Mouse (Mus musculus): ENCODE results near the gene Hoxc10. TPM values are rescaled to one million over a fixed set of nuclear protein-coding genes. Genes with fewer than 3 reads are reported as not detected.

Gene Hoxc10
- polyA plus RNA-seq, 1 experiment from 2014 or later, result not detected

DNA sequence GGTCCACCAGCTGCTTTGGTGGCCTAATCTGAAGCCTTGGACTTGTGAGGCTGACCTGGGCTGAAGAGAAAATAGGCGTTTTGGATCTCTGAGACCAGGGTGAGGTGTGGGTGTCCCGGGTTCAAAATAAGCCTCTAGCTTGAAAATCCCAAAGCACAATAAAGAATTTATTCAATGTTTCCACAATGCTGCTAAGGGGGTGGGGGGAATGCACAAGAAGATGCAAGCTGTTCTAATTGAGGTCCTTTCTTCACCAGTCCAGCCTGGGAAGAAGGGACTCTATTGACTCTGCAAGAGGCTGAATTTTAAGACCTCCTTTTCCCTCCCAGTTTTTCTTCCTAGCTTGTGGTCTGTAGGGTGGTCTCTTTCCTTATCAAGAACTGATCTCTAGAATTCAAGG is 15.7 kb upstream of the Hoxc10 start:
- Histone ChIP-seq H3K9me3 (ENCODE audit: low read length) (no peaks in the 10 kb centered on the region), H3K27ac (ENCODE audit: low read length) (no peak overlapping the region), H3K36me3 (ENCODE audit: insufficient read depth, low read length) (no peaks in the 10 kb centered on the region), H3K27me3 (replicated peaks; ENCODE audit: insufficient read depth, low read length) (peaks cover 91% of the 10 kb centered on the region), H3K4me2 (replicated peaks; ENCODE audit: low read depth, low read length) (no peak overlapping the region), H3K9ac (replicated peaks; ENCODE audit: low read depth) (no peak overlapping the region), H3K4me3 (ENCODE audit: low read depth, low read length) (no peak overlapping the region), H3K4me1 (ENCODE audit: insufficient read depth, low read depth, low read length) (no peaks in the 10 kb centered on the region)
- ATAC-seq (no peak), DNase-seq (ENCODE audit: low spot score) (no peak)
- 13% methylated on average over 2 of the region's 2 CpGs for WGBS
- TF ChIP-seq EP300 (IDR thresholded peaks at IDR 0.05), result no peak
- no peak for TF ChIP-seq CTCF (IDR thresholded peaks at IDR 0.05)

- Histone ChIP-seq H3K4me3 (ENCODE audit: low read depth, low read length) (no peak overlapping the region), H3K9me3 (ENCODE audit: low read length) (no peaks in the 10 kb centered on the region), H3K36me3 (ENCODE audit: insufficient read depth, low read length) (no peaks in the 10 kb centered on the region), H3K27me3 (replicated peaks; ENCODE audit: insufficient read depth, low read length) (peaks cover 92% of the 10 kb centered on the region), H3K27ac (ENCODE audit: low read length) (no peak overlapping the region), H3K4me2 (replicated peaks; ENCODE audit: low read depth, low read length) (no peak overlapping the region), H3K4me1 (ENCODE audit: insufficient read depth, low read depth, low read length) (no peaks in the 10 kb centered on the region), H3K9ac (replicated peaks; ENCODE audit: low read depth) (no peak overlapping the region)
- ATAC-seq (no peak), DNase-seq (ENCODE audit: low spot score) (no peak)
- TF ChIP-seq CTCF (IDR thresholded peaks at IDR 0.05) (no peak), EP300 (IDR thresholded peaks at IDR 0.05) (no peak)
- WGBS, result 6% methylated on average over 6 of the region's 6 CpGs
These were observed 13.0 kb upstream of the Hoxc10 start for GRCm38 (mm10) chr15:102953561-102953960.

DNA sequence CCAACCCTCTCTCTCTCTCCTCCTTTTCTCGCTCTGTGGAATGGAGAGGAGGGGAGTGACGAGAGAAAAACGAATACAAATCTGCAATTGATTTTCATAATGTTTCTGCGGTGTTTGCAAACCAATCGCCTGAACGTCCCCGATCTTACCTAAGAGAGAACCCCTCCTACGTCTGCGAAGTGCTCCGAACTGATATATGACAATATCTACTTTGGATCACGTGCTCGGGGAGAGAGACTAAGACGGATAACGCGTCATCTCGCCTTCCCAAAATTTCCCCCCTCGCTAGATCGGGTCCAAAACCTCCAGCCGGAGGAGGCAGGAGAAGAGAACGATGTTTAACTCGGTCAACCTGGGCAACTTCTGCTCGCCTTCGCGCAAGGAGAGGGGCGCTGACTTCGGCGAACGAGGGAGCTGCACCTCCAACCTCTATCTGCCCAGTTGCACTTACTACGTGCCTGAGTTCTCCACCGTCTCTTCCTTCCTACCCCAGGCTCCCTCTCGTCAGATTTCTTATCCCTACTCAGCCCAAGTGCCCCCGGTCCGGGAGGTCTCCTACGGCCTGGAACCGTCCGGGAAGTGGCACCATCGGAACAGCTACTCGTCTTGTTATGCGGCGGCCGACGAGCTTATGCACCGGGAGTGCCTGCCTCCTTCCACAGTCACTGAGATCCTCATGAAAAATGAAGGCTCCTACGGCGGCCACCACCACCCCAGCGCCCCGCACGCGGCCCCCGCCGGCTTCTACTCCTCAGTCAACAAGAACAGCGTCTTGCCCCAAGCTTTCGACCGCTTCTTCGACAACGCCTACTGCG is 12.2 kb upstream of the Hoxc10 start, which contains the start of gene Hoxc11:
Gene Hoxc11, plus strand, starts transcription at position 236 of the 815 bp plus-strand sequence.
- Histone ChIP-seq H3K9me3 (ENCODE audit: low read length) (no peaks in the 10 kb centered on the region), H3K4me3 (ENCODE audit: low read depth, low read length) (0 out of 2 replicates have a peak within 1 kb of the TSS, but pooled peaks have one; percentile 2), H3K36me3 (ENCODE audit: insufficient read depth, low read length) (no peaks in the 10 kb centered on the region), H3K9ac (replicated peaks; ENCODE audit: low read depth) (no peak within 1 kb of the TSS), H3K27ac (ENCODE audit: low read length) (no peak within 1 kb of the TSS), H3K4me1 (ENCODE audit: insufficient read depth, low read depth, low read length) (no peaks in the 10 kb centered on the region), H3K27me3 (replicated peaks; ENCODE audit: insufficient read depth, low read length) (peaks cover 89% of the 10 kb centered on the region), H3K4me2 (replicated peaks; ENCODE audit: low read depth, low read length) (no peak within 1 kb of the TSS)
- no peak for DNase-seq (ENCODE audit: low spot score)
- TF ChIP-seq EP300 (IDR thresholded peaks at IDR 0.05), result no peak
- TF ChIP-seq CTCF (IDR thresholded peaks at IDR 0.05), result no peak
- ATAC-seq, result no peak
- WGBS, result 2% methylated on average over 55 of the region's 57 CpGs

GRCm38 (mm10) chr15:102955007-102955382 is 11.6 kb upstream of the Hoxc10 start:
- H3K27me3 ChIP-seq (replicated peaks; ENCODE audit: insufficient read depth, low read length), result peaks cover 90% of the 10 kb centered on the region
- 0 out of 2 replicates have a peak overlapping the region, but pooled peaks have one; percentile 2 for H3K4me3 ChIP-seq (ENCODE audit: low read depth, low read length)
- TF ChIP-seq CTCF (IDR thresholded peaks at IDR 0.05), result no peak
- no peak for TF ChIP-seq EP300 (IDR thresholded peaks at IDR 0.05)
- no peaks in the 10 kb centered on the region for H3K9me3 ChIP-seq (ENCODE audit: low read length)
- ATAC-seq (no peak), DNase-seq (ENCODE audit: low spot score) (no peak)
- H3K9ac ChIP-seq (replicated peaks; ENCODE audit: low read depth), result no peak overlapping the region
- H3K36me3 ChIP-seq (ENCODE audit: insufficient read depth, low read length), result no peaks in the 10 kb centered on the region
- H3K4me2 ChIP-seq (replicated peaks; ENCODE audit: low read depth, low read length), result no peak overlapping the region
- 4% methylated on average over 20 of the region's 28 CpGs for WGBS
- H3K27ac ChIP-seq (ENCODE audit: low read length), result no peak overlapping the region
- H3K4me1 ChIP-seq (ENCODE audit: insufficient read depth, low read depth, low read length), result no peaks in the 10 kb centered on the region

- H3K4me1 ChIP-seq (ENCODE audit: insufficient read depth, low read depth, low read length), result no peaks in the 10 kb centered on the region
- WGBS, result 2% methylated on average over 37 of the region's 40 CpGs
- ATAC-seq (no peak), DNase-seq (ENCODE audit: low spot score) (no peak)
- H3K27ac ChIP-seq (ENCODE audit: low read length), result no peak overlapping the region
- H3K4me3 ChIP-seq (ENCODE audit: low read depth, low read length), result no peak overlapping the region
- H3K36me3 ChIP-seq (ENCODE audit: insufficient read depth, low read length), result no peaks in the 10 kb centered on the region
- H3K9me3 ChIP-seq (ENCODE audit: low read length), result no peaks in the 10 kb centered on the region
- no peak for TF ChIP-seq EP300 (IDR thresholded peaks at IDR 0.05)
- TF ChIP-seq CTCF (IDR thresholded peaks at IDR 0.05), result no peak
- H3K4me2 ChIP-seq (replicated peaks; ENCODE audit: low read depth, low read length), result no peak overlapping the region
- peaks cover 86% of the 10 kb centered on the region for H3K27me3 ChIP-seq (replicated peaks; ENCODE audit: insufficient read depth, low read length)
- no peak overlapping the region for H3K9ac ChIP-seq (replicated peaks; ENCODE audit: low read depth)
These were observed 10.6 kb upstream of the Hoxc10 start for GRCm38 (mm10) chr15:102955833-102956640.

DNA sequence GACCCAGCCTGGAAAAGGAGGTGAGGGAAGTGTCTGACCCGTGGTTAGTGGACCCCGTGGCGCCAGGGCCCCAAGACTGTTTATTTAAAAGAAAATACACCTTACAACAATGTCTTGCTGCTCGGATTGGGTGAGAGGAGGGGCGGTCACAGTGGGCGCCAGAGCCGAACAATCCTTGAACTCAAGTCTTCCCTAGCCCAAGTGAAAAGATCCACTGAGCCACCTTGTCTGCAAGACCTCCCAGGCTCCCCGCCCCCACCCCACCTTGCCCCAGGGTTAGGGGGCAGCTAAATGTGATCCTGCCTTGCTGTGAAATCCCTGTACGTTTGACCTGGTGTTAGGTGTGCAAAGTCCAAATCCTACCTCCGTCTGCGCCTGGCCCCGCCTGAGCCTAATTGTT is 9.7 kb upstream of the Hoxc10 start:
- no peak overlapping the region for H3K9ac ChIP-seq (replicated peaks; ENCODE audit: low read depth)
- H3K4me3 ChIP-seq (ENCODE audit: low read depth, low read length), result no peak overlapping the region
- H3K9me3 ChIP-seq (ENCODE audit: low read length), result no peaks in the 10 kb centered on the region
- no peak overlapping the region for H3K4me2 ChIP-seq (replicated peaks; ENCODE audit: low read depth, low read length)
- peaks cover 87% of the 10 kb centered on the region for H3K27me3 ChIP-seq (replicated peaks; ENCODE audit: insufficient read depth, low read length)
- TF ChIP-seq EP300 (IDR thresholded peaks at IDR 0.05) (no peak), CTCF (IDR thresholded peaks at IDR 0.05) (no peak)
- 2% methylated on average over 12 of the region's 12 CpGs for WGBS
- H3K36me3 ChIP-seq (ENCODE audit: insufficient read depth, low read length), result no peaks in the 10 kb centered on the region
- DNase-seq (ENCODE audit: low spot score) (no peak), ATAC-seq (no peak)
- H3K4me1 ChIP-seq (ENCODE audit: insufficient read depth, low read depth, low read length), result no peaks in the 10 kb centered on the region
- H3K27ac ChIP-seq (ENCODE audit: low read length), result no peak overlapping the region

All from lung, postnatal 0 days (tissue).